Mouse (Mus musculus) hindbrain, postnatal 0 days (tissue): ENCODE data around the gene Mtmr14. TPM values are rescaled to one million over a fixed set of nuclear protein-coding genes. Genes with fewer than 3 reads are reported as not detected.

Experiments used
- ATAC-seq: fragments of 200-750 bp; cut with Nextera tagmentation; 2 replicates; pipeline ENCODE4 v1.8.0; 2017; ENCODE audit warnings: mild to moderate bottlenecking, moderate TSS enrichment, moderate library complexity
- DNase-seq: peaks from one replicate; pipeline ENCODE4 v3.0.0-alpha.2; 2015; ENCODE audit warnings: low spot score
- H3K27ac ChIP-seq: fragments of 300-500 bp; sonication (generic); 2 replicates; pipeline ENCODE4 v1.5.1; 2014; ENCODE audit warnings: mild to moderate bottlenecking
- H3K27me3 ChIP-seq: fragments of 300-500 bp; sonication (generic); 2 replicates; pipeline ENCODE4 v1.6.1; 2014; ENCODE audit warnings: low read length, mixed read lengths; ENCODE audit not compliant: insufficient read depth
- H3K36me3 ChIP-seq: fragments of 300-500 bp; sonication (generic); 2 replicates; pipeline ENCODE4 v1.6.1; 2014; ENCODE audit warnings: low read length, mixed read lengths; ENCODE audit not compliant: insufficient read depth
- H3K4me1 ChIP-seq: fragments of 300-500 bp; sonication (generic); 2 replicates; pipeline ENCODE4 v1.6.1; 2014; ENCODE audit warnings: antibody characterized with exemption, low read length, mixed read lengths; ENCODE audit not compliant: insufficient read depth
- H3K4me2 ChIP-seq: fragments of 300-500 bp; sonication (generic); 2 replicates; pipeline ENCODE4 v1.6.1; 2014; ENCODE audit warnings: low read depth, mild to moderate bottlenecking, low read length, moderate library complexity, mixed read lengths
- H3K4me3 ChIP-seq: fragments of 300-500 bp; sonication (generic); 2 replicates; pipeline ENCODE4 v1.5.1; 2014; ENCODE audit warnings: low read length
- H3K9ac ChIP-seq: fragments of 300-500 bp; sonication (generic); replicated peaks from 2 replicates; pipeline ENCODE4 v1.6.1; 2014; ENCODE audit warnings: mild to moderate bottlenecking, low read length, moderate library complexity, mixed read lengths
- H3K9me3 ChIP-seq: fragments of 300-500 bp; sonication (generic); 2 replicates; pipeline ENCODE4 v1.6.1; 2016; ENCODE audit warnings: low read length, mixed read lengths
- CTCF ChIP-seq: IDR thresholded peaks from 2 replicates; pipeline ENCODE4 v1.5.1; 2016; ENCODE audit warnings: antibody characterized with exemption, control low read depth, low read depth
- WGBS: fragments of 180-500 bp; shearing (Covaris S2); extraction: QIAGEN DNeasy Blood & Tissue Kit; methylation state at CpG from one replicate; pipeline ENCODE4 v1.1.7; 2014; 5-methylcytosine and 5-hydroxymethylcytosine counted together
- polyA plus RNA-seq: library from polyadenylated mRNA; unstranded; fragments of >200 nt; fragmentation: Nextera tagmentation; extraction: Ambion mirVana; gene quantifications from 2 replicates; pipeline ENCODE4 v1.2.1, GENCODE M21; 2015
- total RNA-seq: library from RNA; depleted of rRNA; stranded (reverse); fragments of >200 nt; gene quantifications from 2 replicates; pipeline ENCODE4 v1.2.3, GENCODE M21; 2014

Gene Mtmr14
- total and polyA plus RNA-seq, 2 experiments from 2014 or later, result 29.1 to 49.8 TPM

- H3K27ac ChIP-seq, result no peak overlapping the region
- no peak overlapping the region for H3K4me2 ChIP-seq
- ATAC-seq (no peak), DNase-seq (no peak)
- H3K4me3 ChIP-seq, result no peak overlapping the region
- no peak overlapping the region for H3K9ac ChIP-seq
- no peaks in the 10 kb centered on the region for H3K9me3 ChIP-seq
- no peaks in the 10 kb centered on the region for H3K27me3 ChIP-seq
- H3K36me3 ChIP-seq, result peaks cover 38% of the 10 kb centered on the region
- no peak for TF ChIP-seq CTCF
- no peaks in the 10 kb centered on the region for H3K4me1 ChIP-seq
These were observed 14.3 kb downstream of the Mtmr14 start for GRCm38 (mm10) chr6:113251921-113252320.

DNA sequence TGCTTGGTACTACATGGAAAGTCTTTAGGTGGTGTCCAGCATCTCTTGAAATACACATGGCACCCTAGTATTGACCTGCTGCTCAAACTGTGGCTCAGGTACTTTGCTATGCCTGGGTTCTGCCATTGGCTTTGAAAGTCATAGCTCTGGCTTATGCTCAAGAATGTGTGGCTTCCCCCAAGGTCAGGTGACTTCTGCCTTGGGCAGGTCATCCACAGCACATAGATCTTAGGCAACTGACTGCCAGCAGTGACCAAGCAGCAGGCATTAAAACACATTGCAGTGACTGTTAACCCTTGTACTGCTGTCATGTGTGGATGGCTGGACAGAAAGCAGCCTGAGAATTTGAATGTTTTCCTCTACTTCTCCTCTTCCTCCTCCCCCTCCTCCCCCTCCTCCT is 17.3 kb downstream of the Mtmr14 start:
- Histone ChIP-seq H3K4me1 (no peaks in the 10 kb centered on the region), H3K36me3 (peaks cover 50% of the 10 kb centered on the region), H3K4me2 (no peak overlapping the region), H3K27me3 (no peaks in the 10 kb centered on the region), H3K9ac (no peak overlapping the region), H3K9me3 (no peaks in the 10 kb centered on the region), H3K27ac (no peak overlapping the region), H3K4me3 (no peak overlapping the region)
- no peak for TF ChIP-seq CTCF
- DNase-seq (no peak), ATAC-seq (no peak)

- H3K36me3 ChIP-seq, result peaks cover 61% of the 10 kb centered on the region
- 77% methylated on average over 8 of the region's 8 CpGs for WGBS
- ATAC-seq, result no peak
These were observed 23.7 kb downstream of the Mtmr14 start for GRCm38 (mm10) chr6:113261174-113261858.

GRCm38 (mm10) chr6:113263531-113263930 is 25.9 kb downstream of the Mtmr14 start:
- H3K4me3 ChIP-seq, result no peak overlapping the region
- no peaks in the 10 kb centered on the region for H3K27me3 ChIP-seq
- 85% methylated on average over 6 of the region's 6 CpGs for WGBS
- H3K27ac ChIP-seq, result no peak overlapping the region; the same call in 1 of the 2 replicates
- TF ChIP-seq CTCF, result no peak
- DNase-seq, result peak; percentile 48
- no peaks in the 10 kb centered on the region for H3K9me3 ChIP-seq
- H3K36me3 ChIP-seq, result peaks cover 65% of the 10 kb centered on the region
- H3K9ac ChIP-seq, result no peak overlapping the region
- no peaks in the 10 kb centered on the region for H3K4me1 ChIP-seq
- H3K4me2 ChIP-seq, result no peak overlapping the region
- ATAC-seq, result peak; percentile 81

More at GRCm38 (mm10) chr6:113261174-113261858, 23.7 kb downstream of the Mtmr14 start:
- H3K9ac ChIP-seq, result no peak overlapping the region
- no peak overlapping the region for H3K4me3 ChIP-seq
- no peak for DNase-seq
- peak; percentile 24; the same call in 1 of the 2 replicates for TF ChIP-seq CTCF
- H3K4me2 ChIP-seq, result no peak overlapping the region
- H3K4me1 ChIP-seq, result no peaks in the 10 kb centered on the region
- no peaks in the 10 kb centered on the region for H3K9me3 ChIP-seq
- H3K27me3 ChIP-seq, result no peaks in the 10 kb centered on the region
- no peak overlapping the region for H3K27ac ChIP-seq

DNA sequence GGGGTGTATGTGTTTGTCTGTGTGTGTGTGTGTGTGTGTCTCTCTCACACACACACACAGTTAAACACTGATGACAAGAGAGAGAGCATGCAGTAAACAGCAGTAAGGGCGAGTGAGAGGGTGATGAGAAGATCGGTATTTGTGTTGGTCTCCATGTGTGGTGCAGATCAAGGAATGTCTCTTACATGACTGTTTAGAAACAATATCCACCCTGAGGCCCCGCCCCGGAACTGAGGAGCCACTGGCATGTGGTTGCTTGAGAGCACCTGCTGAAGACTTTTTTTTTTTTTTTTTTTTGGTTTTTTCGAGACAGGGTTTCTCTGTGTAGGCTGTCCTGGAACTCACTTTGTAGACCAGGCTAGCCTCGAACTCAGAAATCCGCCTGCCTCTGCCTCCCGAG is 26.8 kb downstream of the Mtmr14 start:
- H3K4me3 ChIP-seq, result no peak overlapping the region
- 95% methylated on average over 8 of the region's 8 CpGs for WGBS
- no peaks in the 10 kb centered on the region for H3K27me3 ChIP-seq
- H3K4me1 ChIP-seq, result no peaks in the 10 kb centered on the region
- H3K36me3 ChIP-seq, result peaks cover 74% of the 10 kb centered on the region
- ATAC-seq (no peak), DNase-seq (no peak)
- H3K4me2 ChIP-seq, result no peak overlapping the region
- H3K27ac ChIP-seq, result no peak overlapping the region; the same call in 1 of the 2 replicates
- H3K9ac ChIP-seq, result no peak overlapping the region
- no peak for TF ChIP-seq CTCF
- H3K9me3 ChIP-seq, result no peaks in the 10 kb centered on the region

GRCm38 (mm10) chr6:113266996-113267655 is 29.5 kb downstream of the Mtmr14 start:
- no peak overlapping the region for H3K9ac ChIP-seq
- peaks cover 84% of the 10 kb centered on the region for H3K36me3 ChIP-seq
- H3K27me3 ChIP-seq, result no peaks in the 10 kb centered on the region
- ATAC-seq (no peak), DNase-seq (no peak)
- H3K4me3 ChIP-seq, result no peak overlapping the region
- no peak overlapping the region for H3K27ac ChIP-seq
- no peak for TF ChIP-seq CTCF
- no peaks in the 10 kb centered on the region for H3K4me1 ChIP-seq
- no peak overlapping the region for H3K4me2 ChIP-seq
- 87% methylated on average over 7 of the region's 7 CpGs for WGBS
- H3K9me3 ChIP-seq, result no peaks in the 10 kb centered on the region

- no peak overlapping the region for H3K4me3 ChIP-seq
- TF ChIP-seq CTCF, result no peak
These were observed 30.3 kb downstream of the Mtmr14 start for GRCm38 (mm10) chr6:113267988-113268387.

More at GRCm38 (mm10) chr6:113267988-113268387, 30.3 kb downstream of the Mtmr14 start:
- ATAC-seq (no peak), DNase-seq (no peak)
- Histone ChIP-seq H3K9ac (no peak overlapping the region), H3K27me3 (no peaks in the 10 kb centered on the region), H3K36me3 (peaks cover 80% of the 10 kb centered on the region), H3K9me3 (no peaks in the 10 kb centered on the region), H3K4me2 (no peak overlapping the region), H3K27ac (no peak overlapping the region), H3K4me1 (no peaks in the 10 kb centered on the region)
- 96% methylated on average over 1 of the region's 1 CpGs for WGBS
